Mouse (Mus musculus) C2C12 (cell line): Measurements from ENCODE around the gene Syt3.

Experiments
- CTCF ChIP-seq: IDR thresholded peaks from one replicate; pipeline ENCODE4 v1.5.1; 2011; ENCODE audit not compliant: control insufficient read depth, insufficient read depth, insufficient read length
- MYOG ChIP-seq: IDR thresholded peaks from one replicate; pipeline ENCODE4 v1.6.1; 2011; ENCODE audit not compliant: control insufficient read depth, insufficient read length; ENCODE audit errors: extremely low read depth
- USF1 ChIP-seq: IDR thresholded peaks from one replicate; pipeline ENCODE4 v1.6.1; 2011; ENCODE audit warnings: low read depth, mild to moderate bottlenecking, control low read depth, moderate library complexity

GRCm38 (mm10) chr7:44357531-44357930, 26.4 kb upstream of the Syt3 start:
- TF ChIP-seq CTCF (no peak), MYOG (no peak), USF1 (no peak)
